In genomic region chr10:67115115-67115514, GRCm38 (mm10) we compare ENCODE assay signal across 8 mouse cellular contexts. TPM values are rescaled to one million over a fixed set of nuclear protein-coding genes. Genes with fewer than 3 reads are reported as not detected.
DNase-seq lines count a peak whose midpoint lies in the region; ATAC-seq lines count a peak whose summit lies in the region.

No protein-coding gene starts in this region.

- H3K9ac ChIP-seq in midbrain, embryonic 16.5 days (ENCODE audit: low read depth, low read length): no peak overlapping the region
- H3K9ac ChIP-seq in embryonic facial prominence, embryonic 13.5 days: no peak overlapping the region
- H3K9ac ChIP-seq in hindbrain, embryonic 13.5 days: no peak overlapping the region
- H3K9ac ChIP-seq in neural tube, embryonic 15.5 days (replicated peaks): no peak overlapping the region

- H3K9me3 ChIP-seq in midbrain, embryonic 10.5 days (replicated peaks): no peaks in the 10 kb centered on the region
- H3K9me3 ChIP-seq in midbrain, embryonic 16.5 days (replicated peaks; ENCODE audit: control insufficient read depth, low read length, poor library complexity, severe bottlenecking): no peaks in the 10 kb centered on the region
- peaks cover 4% of the 10 kb centered on the region; the same call in 1 of the 2 replicates for H3K9me3 ChIP-seq in embryonic facial prominence, embryonic 13.5 days
- no peaks in the 10 kb centered on the region for H3K9me3 ChIP-seq in hindbrain, embryonic 13.5 days
- no peaks in the 10 kb centered on the region for H3K9me3 ChIP-seq in neural tube, embryonic 15.5 days (replicated peaks)

- 0 out of 2 replicates have a peak overlapping the region, but pooled peaks have one; percentile 33 for H3K27ac ChIP-seq in midbrain, embryonic 10.5 days (replicated peaks)
- no peak overlapping the region for H3K27ac ChIP-seq in midbrain, embryonic 16.5 days (ENCODE audit: low read length)
- H3K27ac ChIP-seq in embryonic facial prominence, embryonic 13.5 days: peak overlapping the region; percentile 72
- peak overlapping the region; percentile 58 for H3K27ac ChIP-seq in hindbrain, embryonic 13.5 days
- peak overlapping the region; percentile 68 for H3K27ac ChIP-seq in neural tube, embryonic 15.5 days (replicated peaks)

- no peak overlapping the region for H3K4me2 ChIP-seq in midbrain, embryonic 16.5 days (ENCODE audit: low read length)
- peak overlapping the region; percentile 24 for H3K4me2 ChIP-seq in embryonic facial prominence, embryonic 13.5 days
- no peak overlapping the region for H3K4me2 ChIP-seq in hindbrain, embryonic 13.5 days
- no peak overlapping the region for H3K4me2 ChIP-seq in neural tube, embryonic 15.5 days

- H3K36me3 ChIP-seq in midbrain, embryonic 10.5 days: peaks cover 6% of the 10 kb centered on the region; the same call in 1 of the 2 replicates
- H3K36me3 ChIP-seq in midbrain, embryonic 16.5 days (ENCODE audit: control insufficient read depth, insufficient read depth, low read length): no peaks in the 10 kb centered on the region
- no peaks in the 10 kb centered on the region for H3K36me3 ChIP-seq in embryonic facial prominence, embryonic 13.5 days
- no peaks in the 10 kb centered on the region for H3K36me3 ChIP-seq in hindbrain, embryonic 13.5 days
- H3K36me3 ChIP-seq in neural tube, embryonic 15.5 days: no peaks in the 10 kb centered on the region

- no peaks in the 10 kb centered on the region for H3K27me3 ChIP-seq in midbrain, embryonic 10.5 days (ENCODE audit: low read depth, poor library complexity, severe bottlenecking)
- H3K27me3 ChIP-seq in midbrain, embryonic 16.5 days (ENCODE audit: control insufficient read depth, insufficient read depth, low read depth, low read length): no peaks in the 10 kb centered on the region
- no peaks in the 10 kb centered on the region for H3K27me3 ChIP-seq in embryonic facial prominence, embryonic 13.5 days
- no peaks in the 10 kb centered on the region for H3K27me3 ChIP-seq in hindbrain, embryonic 13.5 days
- no peaks in the 10 kb centered on the region for H3K27me3 ChIP-seq in neural tube, embryonic 15.5 days (replicated peaks)

- peaks cover 36% of the 10 kb centered on the region for H3K4me1 ChIP-seq in midbrain, embryonic 10.5 days
- H3K4me1 ChIP-seq in midbrain, embryonic 16.5 days (ENCODE audit: control insufficient read depth, insufficient read depth, low read length): peaks cover 21% of the 10 kb centered on the region
- H3K4me1 ChIP-seq in embryonic facial prominence, embryonic 13.5 days: peaks cover 63% of the 10 kb centered on the region
- peaks cover 62% of the 10 kb centered on the region for H3K4me1 ChIP-seq in hindbrain, embryonic 13.5 days (replicated peaks)
- H3K4me1 ChIP-seq in neural tube, embryonic 15.5 days: peaks cover 62% of the 10 kb centered on the region

- no peak overlapping the region for H3K4me3 ChIP-seq in midbrain, embryonic 10.5 days
- no peak overlapping the region for H3K4me3 ChIP-seq in midbrain, embryonic 16.5 days (ENCODE audit: low read depth, low read length)
- no peak overlapping the region for H3K4me3 ChIP-seq in embryonic facial prominence, embryonic 13.5 days
- no peak overlapping the region for H3K4me3 ChIP-seq in hindbrain, embryonic 13.5 days
- no peak overlapping the region for H3K4me3 ChIP-seq in neural tube, embryonic 15.5 days (replicated peaks)

- 37% methylated on average over 6 of the region's 6 CpGs for WGBS in midbrain, embryonic 10.5 days
- WGBS in midbrain, embryonic 16.5 days: 11% methylated on average over 6 of the region's 6 CpGs
- WGBS in embryonic facial prominence, embryonic 13.5 days: 4% methylated on average over 6 of the region's 6 CpGs
- 12% methylated on average over 6 of the region's 6 CpGs for WGBS in hindbrain, embryonic 13.5 days
- 15% methylated on average over 6 of the region's 6 CpGs for WGBS in neural tube, embryonic 15.5 days

- ATAC-seq in midbrain, embryonic 16.5 days: no peak
- no peak for ATAC-seq in embryonic facial prominence, embryonic 13.5 days (ENCODE audit: insufficient number of reproducible peaks, insufficient read depth, low FRiP score, low TSS enrichment, low read depth)
- ATAC-seq in hindbrain, embryonic 13.5 days (ENCODE audit: low FRiP score): no peak
- ATAC-seq in neural tube, embryonic 15.5 days (ENCODE audit: low FRiP score): 0 out of 2 replicates have a peak, but pooled peaks have one; percentile 27

- DNase-seq in midbrain, embryonic 10.5 days (ENCODE audit: low spot score): no peak
- no peak for DNase-seq in frontal cortex, postnatal 14 days (ENCODE audit: low spot score in 2 of 2)
- DNase-seq in gastrocnemius, adult 8-10 months (ENCODE audit: low spot score in 2 of 2): no peak
- no peak for DNase-seq in spleen, adult 12 weeks (ENCODE audit: low spot score)

RNA-seq across cellular contexts. Expression of gene Reep3, which starts 18.4 kb away (rescaled TPM):
- 31.7 and 36.7 TPM in 2 replicates for polyA plus RNA-seq in midbrain, embryonic 10.5 days (2016; fragmentation: Nextera tagmentation; extraction: Ambion mirVana)
- 28.2 and 28.6 TPM in 2 replicates for polyA plus RNA-seq in midbrain, embryonic 16.5 days (2015; fragmentation: Nextera tagmentation; extraction: Ambion mirVana)
- polyA plus RNA-seq in embryonic facial prominence, embryonic 13.5 days (2015; fragmentation: Nextera tagmentation; extraction: Ambion mirVana): 46.3 and 51.3 TPM in 2 replicates
- 42.6 and 44.9 TPM in 2 replicates for polyA plus RNA-seq in hindbrain, embryonic 13.5 days (2015; fragmentation: Nextera tagmentation; extraction: Ambion mirVana)
- polyA plus RNA-seq in neural tube, embryonic 15.5 days (2015; fragmentation: Nextera tagmentation; extraction: Ambion mirVana): 34.5 and 35.9 TPM in 2 replicates
- total RNA-seq in gastrocnemius, adult 8-10 months (2022): 1 to 10 TPM; 7.6 to 9.3 (median 9.0) TPM

RNA-seq across cellular contexts. Expression of gene Jmjd1c, which starts 19.2 kb away (rescaled TPM):
- polyA plus RNA-seq in midbrain, embryonic 10.5 days (2016; fragmentation: Nextera tagmentation; extraction: Ambion mirVana): 27.1 and 28.4 TPM in 2 replicates
- polyA plus RNA-seq in midbrain, embryonic 16.5 days (2015; fragmentation: Nextera tagmentation; extraction: Ambion mirVana): 41.7 and 42.3 TPM in 2 replicates
- 50.7 and 53.0 TPM in 2 replicates for polyA plus RNA-seq in embryonic facial prominence, embryonic 13.5 days (2015; fragmentation: Nextera tagmentation; extraction: Ambion mirVana)
- polyA plus RNA-seq in hindbrain, embryonic 13.5 days (2015; fragmentation: Nextera tagmentation; extraction: Ambion mirVana): 47.7 and 50.3 TPM in 2 replicates
- 43.8 and 50.7 TPM in 2 replicates for polyA plus RNA-seq in neural tube, embryonic 15.5 days (2015; fragmentation: Nextera tagmentation; extraction: Ambion mirVana)
- total RNA-seq in gastrocnemius, adult 8-10 months (2022): 10 to 100 TPM; 22.0 to 26.9 (median 22.7) TPM
